Mouse (Mus musculus): ENCODE results near the gene Cdh16. TPM values are rescaled to one million over a fixed set of nuclear protein-coding genes. Genes with fewer than 3 reads are reported as not detected.

Cdh16 gene
- total and polyA plus RNA-seq, 2 experiments from 2014 or later = not detected

DNA sequence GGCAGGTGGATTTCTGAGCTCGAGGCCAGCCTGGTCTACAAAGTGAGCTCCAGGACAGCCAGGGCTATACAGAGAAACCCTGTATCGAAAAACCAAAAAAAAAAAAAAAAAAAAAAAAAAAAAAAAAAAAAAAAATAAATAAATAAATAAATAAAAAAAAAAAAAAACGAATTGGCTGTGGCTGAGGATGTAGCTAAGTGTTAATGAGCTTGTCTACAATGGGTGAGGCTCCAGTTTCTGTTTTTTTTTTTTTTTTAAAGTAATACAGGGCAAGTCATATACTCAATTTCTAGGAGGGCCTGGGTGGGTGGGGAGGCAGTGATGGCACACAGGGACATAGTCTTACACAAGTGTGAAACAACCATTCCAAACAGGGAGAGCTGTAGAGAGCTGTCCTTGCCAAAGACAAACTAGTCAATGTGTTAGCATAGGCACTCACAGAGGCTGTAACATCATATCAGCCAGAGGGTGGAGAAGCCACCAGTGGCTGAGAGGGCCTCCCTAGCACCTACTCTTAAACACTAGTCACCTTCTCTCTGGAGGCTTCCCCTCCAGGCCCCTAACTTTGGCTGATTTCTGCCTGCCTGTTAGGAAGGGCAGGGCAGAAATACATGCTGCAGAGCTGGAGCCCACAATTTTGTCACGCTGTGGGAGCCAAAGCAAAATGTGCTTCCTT, 3.0 kb upstream of the Cdh16 start:
- no peaks in the 10 kb centered on the region for H3K27me3 ChIP-seq (ENCODE audit: insufficient read depth, low read length)
- H3K4me2 ChIP-seq (ENCODE audit: low read depth, low read length) = no peak overlapping the region
- H3K4me3 ChIP-seq (ENCODE audit: low read length) = no peak overlapping the region
- no peak for TF ChIP-seq CTCF (IDR thresholded peaks at IDR 0.05; ENCODE audit: low read depth)
- peaks cover 3% of the 10 kb centered on the region for H3K4me1 ChIP-seq (ENCODE audit: insufficient read depth, low read length)
- ATAC-seq (no peak), DNase-seq (ENCODE audit: low spot score) (no peak)
- WGBS = 62% methylated on average over 4 of the region's 4 CpGs
- H3K27ac ChIP-seq = no peak overlapping the region
- H3K9me3 ChIP-seq (ENCODE audit: low read length) = no peaks in the 10 kb centered on the region
- H3K9ac ChIP-seq (replicated peaks; ENCODE audit: low read length) = no peak overlapping the region
- H3K36me3 ChIP-seq (ENCODE audit: insufficient read depth, low read length) = no peaks in the 10 kb centered on the region

DNA sequence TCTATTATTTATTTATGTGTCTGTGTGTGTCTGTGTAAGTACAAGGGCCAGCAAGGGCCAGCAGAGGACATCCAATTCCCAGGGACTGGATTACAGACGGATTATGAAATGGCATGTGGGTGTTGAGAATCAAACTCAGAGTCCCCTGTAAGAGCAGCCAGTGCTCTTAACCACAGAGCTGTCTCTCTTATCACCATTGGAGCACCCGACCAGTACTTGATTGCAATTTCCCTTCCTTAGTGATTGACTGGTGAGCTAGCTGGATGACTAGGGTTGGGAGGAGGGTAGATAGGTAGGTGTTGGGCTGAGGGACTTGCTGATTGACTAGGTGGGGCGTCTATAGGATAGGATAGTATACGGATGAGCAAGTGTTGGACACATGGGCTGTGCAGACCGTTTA, 3.4 kb downstream of the Cdh16 start:
- no peaks in the 10 kb centered on the region for H3K36me3 ChIP-seq (ENCODE audit: insufficient read depth, low read length)

DNA sequence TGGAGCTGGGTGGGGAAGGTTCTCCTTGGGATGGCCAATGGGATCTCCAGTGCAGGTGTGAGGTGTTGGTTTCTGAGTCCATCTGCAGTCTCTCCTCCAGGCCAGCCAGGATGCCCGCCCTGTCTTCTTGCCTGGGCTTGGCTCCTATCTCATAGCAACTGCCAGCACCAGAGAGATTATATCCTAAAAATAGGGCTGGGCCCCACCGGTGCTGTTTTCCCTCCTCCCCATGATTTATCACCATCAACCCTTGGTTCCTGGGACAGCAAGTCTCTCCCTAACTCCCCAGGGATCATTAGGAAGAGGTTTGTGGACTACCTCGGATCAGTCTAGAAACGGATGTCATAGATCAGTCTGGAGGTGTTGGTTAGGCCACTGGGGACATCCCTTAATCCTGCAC, 11.1 kb downstream of the Cdh16 start:
- H3K27me3 ChIP-seq (ENCODE audit: insufficient read depth, low read length) = no peaks in the 10 kb centered on the region
- no peaks in the 10 kb centered on the region for H3K9me3 ChIP-seq (ENCODE audit: low read length)
- no peak overlapping the region for H3K4me2 ChIP-seq (ENCODE audit: low read depth, low read length)
- H3K27ac ChIP-seq = no peak overlapping the region
- no peaks in the 10 kb centered on the region for H3K36me3 ChIP-seq (ENCODE audit: insufficient read depth, low read length)
- ATAC-seq (no peak), DNase-seq (ENCODE audit: low spot score) (no peak)
- no peak overlapping the region for H3K4me3 ChIP-seq (ENCODE audit: low read length)
- no peak for TF ChIP-seq CTCF (IDR thresholded peaks at IDR 0.05; ENCODE audit: low read depth)
- no peak overlapping the region for H3K9ac ChIP-seq (replicated peaks; ENCODE audit: low read length)
- no peaks in the 10 kb centered on the region for H3K4me1 ChIP-seq (ENCODE audit: insufficient read depth, low read length)
- 79% methylated on average over 4 of the region's 4 CpGs for WGBS

More for the DNA sequence above, 3.4 kb downstream of the Cdh16 start:
- no peak for TF ChIP-seq CTCF (IDR thresholded peaks at IDR 0.05; ENCODE audit: low read depth)
- Histone ChIP-seq H3K4me2 (ENCODE audit: low read depth, low read length) (no peak overlapping the region), H3K4me1 (ENCODE audit: insufficient read depth, low read length) (no peaks in the 10 kb centered on the region), H3K27me3 (ENCODE audit: insufficient read depth, low read length) (no peaks in the 10 kb centered on the region), H3K27ac (no peak overlapping the region), H3K9me3 (ENCODE audit: low read length) (no peaks in the 10 kb centered on the region), H3K4me3 (ENCODE audit: low read length) (no peak overlapping the region), H3K9ac (replicated peaks; ENCODE audit: low read length) (no peak overlapping the region)
- WGBS = 78% methylated on average over 5 of the region's 5 CpGs
- DNase-seq (ENCODE audit: low spot score) (no peak), ATAC-seq (no peak)

DNA sequence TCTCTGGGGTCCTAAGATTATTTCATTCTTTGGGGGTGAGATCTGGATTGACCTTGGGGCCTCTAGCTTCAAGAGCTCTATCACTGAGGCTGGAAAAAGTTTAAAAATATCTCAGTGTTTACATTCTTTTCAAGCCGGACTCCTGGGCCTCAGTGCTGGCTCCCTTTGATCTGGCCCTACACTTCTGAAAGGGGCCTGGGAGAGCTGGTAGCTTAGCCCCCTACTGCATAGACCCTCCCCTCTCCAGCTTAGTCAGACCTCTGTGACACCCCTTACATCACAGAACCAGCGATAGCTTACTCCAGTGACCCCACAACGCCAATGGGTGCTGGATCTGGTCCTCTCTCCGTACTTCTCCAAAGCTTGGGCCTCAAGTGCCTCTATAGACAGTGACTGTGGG, 12.6 kb downstream of the Cdh16 start:
- H3K9ac ChIP-seq (replicated peaks; ENCODE audit: low read length) = no peak overlapping the region
- no peaks in the 10 kb centered on the region for H3K4me1 ChIP-seq (ENCODE audit: insufficient read depth, low read length)
- H3K27me3 ChIP-seq (ENCODE audit: insufficient read depth, low read length) = no peaks in the 10 kb centered on the region
- TF ChIP-seq CTCF (IDR thresholded peaks at IDR 0.05; ENCODE audit: low read depth) = no peak
- ATAC-seq (no peak), DNase-seq (ENCODE audit: low spot score) (no peak)
- 71% methylated on average over 4 of the region's 4 CpGs for WGBS
- no peaks in the 10 kb centered on the region for H3K9me3 ChIP-seq (ENCODE audit: low read length)
- H3K4me2 ChIP-seq (ENCODE audit: low read depth, low read length) = no peak overlapping the region
- H3K27ac ChIP-seq = no peak overlapping the region
- no peaks in the 10 kb centered on the region for H3K36me3 ChIP-seq (ENCODE audit: insufficient read depth, low read length)
- H3K4me3 ChIP-seq (ENCODE audit: low read length) = no peak overlapping the region

DNA sequence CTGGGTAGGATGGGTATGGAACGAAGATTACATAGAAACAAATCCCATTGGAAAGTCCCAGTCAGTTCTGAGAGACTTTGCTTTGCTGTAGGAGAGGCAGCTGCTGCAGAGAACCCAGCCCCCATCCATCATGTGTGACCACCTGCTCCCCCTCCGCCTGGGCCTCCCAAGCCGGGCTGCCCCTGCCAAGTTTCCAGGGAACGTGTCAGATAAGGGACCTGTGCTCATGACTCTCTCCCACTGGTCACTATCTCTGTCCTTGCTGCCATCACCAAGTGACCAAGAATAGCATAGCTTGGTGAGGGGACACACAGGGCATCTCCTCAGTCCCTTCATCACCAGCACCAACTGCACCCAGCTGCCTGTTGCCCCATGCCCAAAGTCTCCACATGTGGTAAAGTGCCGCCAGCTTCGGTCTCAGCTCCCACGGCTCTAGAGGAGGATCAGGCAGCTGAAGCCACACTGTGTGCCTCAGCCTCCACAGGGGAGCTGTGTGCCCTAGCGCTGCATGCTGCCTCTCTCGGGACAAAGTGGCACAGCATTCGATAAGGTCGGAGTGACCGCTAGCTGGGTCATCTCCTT, 13.9 kb downstream of the Cdh16 start:
- 75% methylated on average over 12 of the region's 12 CpGs for WGBS
- no peak overlapping the region for H3K4me3 ChIP-seq (ENCODE audit: low read length)
- H3K9me3 ChIP-seq (ENCODE audit: low read length) = no peaks in the 10 kb centered on the region
- no peaks in the 10 kb centered on the region for H3K27me3 ChIP-seq (ENCODE audit: insufficient read depth, low read length)
- H3K4me1 ChIP-seq (ENCODE audit: insufficient read depth, low read length) = no peaks in the 10 kb centered on the region
- H3K36me3 ChIP-seq (ENCODE audit: insufficient read depth, low read length) = no peaks in the 10 kb centered on the region
- no peak overlapping the region for H3K9ac ChIP-seq (replicated peaks; ENCODE audit: low read length)
- no peak overlapping the region for H3K4me2 ChIP-seq (ENCODE audit: low read depth, low read length)
- no peak for ATAC-seq
- no peak for DNase-seq (ENCODE audit: low spot score)
- TF ChIP-seq CTCF (IDR thresholded peaks at IDR 0.05; ENCODE audit: low read depth) = no peak
- H3K27ac ChIP-seq = no peak overlapping the region

DNA sequence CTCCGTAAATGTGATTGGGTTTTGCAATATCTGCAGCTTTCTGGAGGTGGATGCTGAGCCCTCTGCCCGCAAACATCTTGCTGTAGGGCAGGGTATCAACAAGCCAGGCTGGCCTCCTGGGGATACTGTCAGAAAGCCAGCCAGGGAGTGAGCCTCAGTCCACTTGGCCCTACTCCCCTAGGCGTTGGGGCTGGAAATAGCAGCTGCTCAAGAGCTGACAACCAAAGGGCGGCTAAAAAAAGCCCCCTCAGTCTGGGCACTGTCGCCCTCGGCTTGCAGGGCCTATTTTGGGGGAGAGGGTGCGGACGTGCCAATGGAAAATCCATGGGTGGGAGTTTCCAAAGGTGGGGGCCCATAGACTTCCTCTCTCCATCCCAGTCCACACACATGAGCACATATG, 15.0 kb downstream of the Cdh16 start:
- H3K27me3 ChIP-seq (ENCODE audit: insufficient read depth, low read length) = no peaks in the 10 kb centered on the region
- no peak overlapping the region for H3K4me2 ChIP-seq (ENCODE audit: low read depth, low read length)
- H3K36me3 ChIP-seq (ENCODE audit: insufficient read depth, low read length) = no peaks in the 10 kb centered on the region
- no peak for DNase-seq (ENCODE audit: low spot score)
- no peak for TF ChIP-seq CTCF (IDR thresholded peaks at IDR 0.05; ENCODE audit: low read depth)
- no peaks in the 10 kb centered on the region for H3K4me1 ChIP-seq (ENCODE audit: insufficient read depth, low read length)
- H3K27ac ChIP-seq = no peak overlapping the region
- H3K4me3 ChIP-seq (ENCODE audit: low read length) = no peak overlapping the region
- H3K9me3 ChIP-seq (ENCODE audit: low read length) = no peaks in the 10 kb centered on the region
- WGBS = 72% methylated on average over 8 of the region's 8 CpGs
- ATAC-seq = no peak
- H3K9ac ChIP-seq (replicated peaks; ENCODE audit: low read length) = no peak overlapping the region

DNA sequence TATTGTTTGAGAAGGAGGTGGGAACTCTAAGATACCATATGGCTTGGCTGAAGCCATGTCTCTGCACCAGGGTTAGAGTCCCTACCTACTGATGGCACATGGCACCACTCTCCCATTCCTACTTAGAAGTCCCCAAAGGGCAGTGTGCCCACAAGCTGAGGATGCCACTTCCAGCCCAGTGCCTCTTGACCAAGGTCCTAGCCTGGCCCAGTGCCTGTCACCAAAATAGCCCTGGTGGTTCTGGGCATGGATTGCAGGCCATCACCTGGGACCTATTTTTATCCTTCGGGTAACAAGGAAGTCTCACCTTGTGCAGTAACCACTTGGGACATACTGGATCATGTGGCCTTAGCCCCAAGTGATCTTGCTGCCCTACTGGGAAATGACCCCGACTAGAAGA, 16.3 kb downstream of the Cdh16 start:
- no peak overlapping the region for H3K4me2 ChIP-seq (ENCODE audit: low read depth, low read length)
- no peak for ATAC-seq
- DNase-seq (ENCODE audit: low spot score) = no peak
- TF ChIP-seq CTCF (IDR thresholded peaks at IDR 0.05; ENCODE audit: low read depth) = no peak
- 86% methylated on average over 2 of the region's 2 CpGs for WGBS
- H3K4me1 ChIP-seq (ENCODE audit: insufficient read depth, low read length) = no peaks in the 10 kb centered on the region
- H3K27ac ChIP-seq = no peak overlapping the region
- no peaks in the 10 kb centered on the region for H3K27me3 ChIP-seq (ENCODE audit: insufficient read depth, low read length)
- no peaks in the 10 kb centered on the region for H3K9me3 ChIP-seq (ENCODE audit: low read length)
- H3K4me3 ChIP-seq (ENCODE audit: low read length) = no peak overlapping the region
- H3K36me3 ChIP-seq (ENCODE audit: insufficient read depth, low read length) = no peaks in the 10 kb centered on the region
- H3K9ac ChIP-seq (replicated peaks; ENCODE audit: low read length) = no peak overlapping the region
